Mouse (Mus musculus) CH12.LX (cell line): ENCODE data around the gene Yod1. TPM values are rescaled to one million over a fixed set of nuclear protein-coding genes. Genes with fewer than 3 reads are reported as not detected.

ENCODE experiments used
- DNase-seq: peaks from one replicate; pipeline ENCODE4 v3.0.0-alpha.2; 2013; ENCODE audit errors: extremely low read depth
- H3K27ac ChIP-seq: 2 replicates; pipeline ENCODE4 v1.5.1; 2012; ENCODE audit warnings: low read depth, mild to moderate bottlenecking, control low read depth, moderate library complexity; ENCODE audit not compliant: insufficient read depth
- H3K27me3 ChIP-seq: replicated peaks from 2 replicates; pipeline ENCODE3; 2012; ENCODE audit warnings: inconsistent platforms
- H3K36me3 ChIP-seq, 2 experiments: replicated peaks in 1 of 2; 2 replicates each; pipeline versions ENCODE3 to v1.6.1; 2012; ENCODE audit warnings: inconsistent platforms in 1 of 2, low read length in 1 of 2, mild to moderate bottlenecking in 1 of 2, mixed read lengths in 1 of 2, moderate library complexity in 1 of 2; ENCODE audit not compliant: control insufficient read depth in 1 of 2, insufficient read depth in 1 of 2
- H3K4me1 ChIP-seq, 2 experiments: 2 replicates each; pipeline ENCODE4 v1.6.1; 2012; ENCODE audit warnings: inconsistent platforms in 1 of 2, moderate library complexity in 1 of 2; ENCODE audit not compliant: insufficient read depth in 2 of 2, control insufficient read depth in 1 of 2
- H3K4me2 ChIP-seq: 2 replicates; pipeline ENCODE4 v1.6.1; 2012; ENCODE audit warnings: low read depth, mild to moderate bottlenecking, control low read depth; ENCODE audit not compliant: poor library complexity, insufficient read depth, severe bottlenecking
- H3K4me3 ChIP-seq, 3 experiments: fragments of 150-350 bp in 1 of 3; sonication (generic) in 1 of 3; replicated peaks in 1 of 3; 2 replicates each; pipeline versions ENCODE3 to v1.5.1; 2011 to 2012; ENCODE audit warnings: low read depth in 2 of 3, low read length in 2 of 3, mild to moderate bottlenecking in 2 of 3, moderate library complexity in 2 of 3, control low read depth in 1 of 3, improper control_type of control experiment in 1 of 3, inconsistent platforms in 1 of 3, mixed read lengths in 1 of 3; ENCODE audit not compliant: poor library complexity in 1 of 3
- H3K79me2 ChIP-seq: replicated peaks from 2 replicates; pipeline ENCODE4 v1.6.1; 2012; ENCODE audit warnings: mild to moderate bottlenecking, moderate library complexity; ENCODE audit not compliant: control insufficient read depth, poor library complexity, insufficient read depth, severe bottlenecking; ENCODE audit errors: extremely low read depth
- H3K9ac ChIP-seq: 2 replicates; pipeline ENCODE4 v1.6.1; 2012; ENCODE audit warnings: low read depth, mild to moderate bottlenecking, control low read depth, moderate library complexity; ENCODE audit not compliant: insufficient read depth
- H3K9me3 ChIP-seq: replicated peaks from 2 replicates; pipeline ENCODE3; 2012; ENCODE audit warnings: low read length, inconsistent platforms, mixed read lengths
- BHLHE40 ChIP-seq: IDR thresholded peaks from 2 replicates; pipeline ENCODE4 v1.6.1; 2011; ENCODE audit warnings: mild to moderate bottlenecking, low read depth, low read length, improper control_type of control experiment
- CHD1 ChIP-seq: IDR thresholded peaks from 2 replicates; pipeline ENCODE4 v1.6.1; 2012; ENCODE audit warnings: low read depth, low read length, improper control_type of control experiment, inconsistent platforms
- CTCF ChIP-seq, 2 experiments: IDR thresholded peaks in 1 of 2; conservative IDR thresholded peaks in 1 of 2; 2 replicates each; pipeline ENCODE4 v1.5.1; 2011 to 2012; ENCODE audit warnings: low read depth in 2 of 2, low read length in 2 of 2, improper control_type of control experiment in 1 of 2, inconsistent platforms in 1 of 2, mild to moderate bottlenecking in 1 of 2, moderate library complexity in 1 of 2
- E2F4 ChIP-seq: IDR thresholded peaks from 2 replicates; pipeline ENCODE4 v1.6.1; 2011; ENCODE audit warnings: low read depth, low read length, improper control_type of control experiment; ENCODE audit not compliant: insufficient replicate concordance
- EP300 ChIP-seq: IDR thresholded peaks from 2 replicates; pipeline ENCODE4 v1.6.1; 2011; ENCODE audit warnings: low read length, improper control_type of control experiment
- HCFC1 ChIP-seq: IDR thresholded peaks from 2 replicates; pipeline ENCODE4 v1.6.1; 2012; ENCODE audit warnings: low read depth, mild to moderate bottlenecking, inconsistent platforms, low read length, improper control_type of control experiment
- KAT2A ChIP-seq: IDR thresholded peaks from 2 replicates; pipeline ENCODE4 v1.6.1; 2012; ENCODE audit warnings: low read length, improper control_type of control experiment, inconsistent platforms; ENCODE audit not compliant: insufficient replicate concordance
- MAFK ChIP-seq: IDR thresholded peaks from 2 replicates; pipeline ENCODE4 v1.6.1; 2011; ENCODE audit warnings: low read length, improper control_type of control experiment; ENCODE audit not compliant: insufficient replicate concordance
- MAX ChIP-seq: IDR thresholded peaks from 2 replicates; pipeline ENCODE4 v1.6.1; 2011; ENCODE audit warnings: low read length, improper control_type of control experiment
- MAZ ChIP-seq: IDR thresholded peaks from 2 replicates; pipeline ENCODE4 v1.6.1; 2012; ENCODE audit warnings: low read depth, mild to moderate bottlenecking, inconsistent platforms, low read length, improper control_type of control experiment, moderate library complexity
- MXI1 ChIP-seq: IDR thresholded peaks from 2 replicates; pipeline ENCODE4 v1.6.1; 2011; ENCODE audit warnings: mild to moderate bottlenecking, low read depth, low read length, improper control_type of control experiment
- MYC ChIP-seq: IDR thresholded peaks from 2 replicates; pipeline ENCODE4 v1.6.1; 2011; ENCODE audit warnings: low read depth, mild to moderate bottlenecking, improper control_type of control experiment, low read length
- NELFE ChIP-seq: IDR thresholded peaks from 2 replicates; pipeline ENCODE4 v1.6.1; 2011; ENCODE audit warnings: low read depth, low read length, improper control_type of control experiment
- POLR2A ChIP-seq: IDR thresholded peaks from 2 replicates; pipeline ENCODE4 v1.6.1; 2011; ENCODE audit warnings: low read depth, mild to moderate bottlenecking, improper control_type of control experiment, low read length
- RAD21 ChIP-seq: IDR thresholded peaks from 2 replicates; pipeline ENCODE4 v1.6.1; 2011; ENCODE audit warnings: low read depth, mild to moderate bottlenecking, low read length, improper control_type of control experiment, moderate library complexity
- RCOR1 ChIP-seq: conservative IDR thresholded peaks from 2 replicates; pipeline ENCODE4 v1.6.1; 2012; ENCODE audit warnings: low read depth, mild to moderate bottlenecking, inconsistent platforms, low read length, improper control_type of control experiment
- SIN3A ChIP-seq: IDR thresholded peaks from 2 replicates; pipeline ENCODE4 v1.6.1; 2012; ENCODE audit warnings: low read length, improper control_type of control experiment, inconsistent platforms
- SMC3 ChIP-seq: IDR thresholded peaks from 2 replicates; pipeline ENCODE4 v1.6.1; 2011; ENCODE audit warnings: low read depth, low read length, improper control_type of control experiment
- TBP ChIP-seq: conservative IDR thresholded peaks from 2 replicates; pipeline ENCODE4 v1.6.1; 2011; ENCODE audit warnings: low read depth, low read length, improper control_type of control experiment
- USF1 ChIP-seq: IDR thresholded peaks from 2 replicates; pipeline ENCODE4 v1.6.1; 2014; ENCODE audit warnings: low read depth, mild to moderate bottlenecking, inconsistent platforms, low read length, improper control_type of control experiment
- ZC3H11A ChIP-seq: IDR thresholded peaks from 2 replicates; pipeline ENCODE4 v1.6.1; 2012; ENCODE audit warnings: low read depth, mild to moderate bottlenecking, inconsistent platforms, low read length, improper control_type of control experiment
- ZMIZ1 ChIP-seq: IDR thresholded peaks from 2 replicates; pipeline ENCODE4 v1.6.1; 2012; ENCODE audit warnings: low read depth, mild to moderate bottlenecking, inconsistent platforms, low read length, improper control_type of control experiment
- ZNF384 ChIP-seq: IDR thresholded peaks from 2 replicates; pipeline ENCODE4 v1.6.1; 2012; ENCODE audit warnings: low read depth, low read length, improper control_type of control experiment, inconsistent platforms
- dilution Hi-C: fragments of 300-500 bp; cut with MboI; formaldehyde crosslinking; loops from 2 replicates; pipeline ENCODE4 v1.14.3; 2020; ENCODE audit warnings: low sequenced_read_pairs; ENCODE audit not compliant: extremely low pct_unique_long_range_greater_than_20kb, extremely low pct_ligation_motif_present
- in situ Hi-C: fragments of 300-500 bp; cut with MboI; formaldehyde crosslinking; loops from 3 replicates; pipeline ENCODE4 v1.14.3; 2019; ENCODE audit warnings: low sequenced_read_pairs, low pct_ligation_motif_present, low pct_unique_long_range_greater_than_20kb, mixed read lengths
- polyA plus RNA-seq: library from polyadenylated mRNA; unstranded; fragments of >175 nt; gene quantifications from 2 replicates; pipeline ENCODE4 v1.2.1, GENCODE M21; 2012; ENCODE audit warnings: low read depth; ENCODE audit not compliant: insufficient read length
- total RNA-seq, 2 experiments: library from RNA; depleted of rRNA; stranded (reverse); fragments of 300-350 nt in 1 of 2; fragments of >200 nt in 1 of 2; gene quantifications; 2 replicates each; pipeline ENCODE4 v1.2.3; 2012 to 2014

The Yod1 gene
- total and polyA plus RNA-seq, 3 experiments: 3.6 to 5.4 (median 5.2) TPM

DNA sequence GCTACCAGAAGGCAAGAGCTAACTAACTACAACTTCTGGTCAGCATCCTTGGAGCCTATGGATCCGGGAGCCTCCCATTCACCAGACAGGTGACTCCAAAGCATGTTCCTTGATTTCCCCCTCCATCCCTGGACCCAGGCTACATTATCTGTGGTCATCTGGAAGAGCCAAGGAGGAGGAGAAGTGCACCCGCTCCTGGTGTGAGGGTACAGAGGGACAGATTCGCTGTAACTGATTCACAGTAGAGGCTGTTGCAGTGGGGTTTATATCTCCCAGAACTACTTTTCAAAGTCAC lies 962 bp upstream of the Yod1 start:
- H3K36me3 ChIP-seq: peaks cover 0 to 14% of the 10 kb centered on the region in 2 experiments
- H3K4me3 ChIP-seq: peak overlapping the region; percentile 92 to 98 (median 93)
- peak overlapping the region; percentile 89 for H3K9ac ChIP-seq
- no peak for DNase-seq
- dilution Hi-C loops: no loop called here
- H3K4me1 ChIP-seq: peaks cover 6 to 44% of the 10 kb centered on the region in 2 experiments
- no peak for TF ChIP-seq POLR2A
- TF ChIP-seq ZMIZ1: no peak
- TF ChIP-seq SIN3A: no peak
- no peaks in the 10 kb centered on the region for H3K9me3 ChIP-seq
- H3K4me2 ChIP-seq: peak overlapping the region; percentile 49
- H3K79me2 ChIP-seq: peaks cover 15% of the 10 kb centered on the region
- in situ Hi-C loops: loop anchor here (10.0 kb wide), 2 partner anchors 269 to 339 kb away; no protein-coding TSS in a partner anchor
- peak overlapping the region; percentile 16; the same call in 1 of the 2 replicates for H3K27ac ChIP-seq
- H3K27me3 ChIP-seq: no peaks in the 10 kb centered on the region

DNA sequence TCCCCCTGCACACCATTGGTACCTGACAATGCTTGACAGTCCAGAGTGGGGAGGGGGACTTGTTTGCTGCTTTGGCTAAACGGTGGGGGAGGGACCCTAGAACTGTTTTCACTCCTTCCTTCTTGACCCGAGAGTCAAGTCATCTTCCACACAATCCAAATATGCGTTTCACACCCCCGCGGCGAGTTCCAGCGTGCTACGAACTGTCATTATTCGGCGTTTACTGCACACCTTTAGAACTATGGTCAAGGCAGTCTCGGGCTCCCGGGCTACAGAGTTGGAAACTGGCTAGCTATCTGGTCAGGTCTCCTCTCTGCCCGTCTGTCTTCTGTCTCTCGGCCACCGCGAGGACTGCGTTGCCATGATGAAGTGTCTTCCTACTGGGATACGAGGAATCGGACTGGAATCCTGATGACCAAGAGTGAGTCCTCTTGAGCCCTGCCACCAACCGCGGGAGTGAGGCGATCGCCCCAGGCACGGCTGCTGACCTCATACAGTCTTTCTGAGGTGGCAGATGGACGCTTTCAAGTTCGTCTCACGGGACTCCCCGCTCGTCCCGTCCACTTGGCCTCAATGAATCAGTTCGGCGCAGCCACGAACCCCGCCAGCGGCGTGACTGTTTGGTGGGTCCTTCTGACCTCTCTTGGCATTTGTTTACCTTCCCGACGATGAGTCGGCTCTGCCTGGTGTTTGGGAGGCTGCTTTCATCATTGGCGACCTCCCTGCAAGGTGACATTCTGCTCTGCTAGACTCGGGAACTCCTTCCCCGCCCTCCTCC lies 425 bp upstream of the Yod1 start:
- peaks cover 15% of the 10 kb centered on the region for H3K79me2 ChIP-seq
- DNase-seq: peak; percentile 28
- H3K27ac ChIP-seq: peak overlapping the region; percentile 3; the same call in 1 of the 2 replicates
- H3K4me1 ChIP-seq: peaks cover 6 to 44% of the 10 kb centered on the region in 2 experiments
- H3K9ac ChIP-seq: peak overlapping the region; percentile 89
- no peak for TF ChIP-seq ZC3H11A
- peak; percentile 36; the same call in 1 of the 2 replicates for TF ChIP-seq BHLHE40
- no peak for TF ChIP-seq RAD21
- TF ChIP-seq KAT2A: no peak
- no peak for TF ChIP-seq RCOR1
- TF ChIP-seq CTCF (conservative IDR thresholded peaks at IDR 0.05 in 1 of 2, IDR thresholded peaks at IDR 0.05 in 1 of 2; ENCODE audit: low read depth in 2 of 2, low read length in 2 of 2): no peak
- peak; percentile 5; the same call in 1 of the 2 replicates for TF ChIP-seq MXI1
- no peak for TF ChIP-seq HCFC1
- no peaks in the 10 kb centered on the region for H3K27me3 ChIP-seq
- peak overlapping the region; percentile 92 to 98 (median 93) for H3K4me3 ChIP-seq
- dilution Hi-C loops: no loop called here
- peaks cover 0 to 13% of the 10 kb centered on the region in 2 experiments for H3K36me3 ChIP-seq
- in situ Hi-C loops: loop anchor here (10.0 kb wide), 2 partner anchors 268 to 338 kb away; no protein-coding TSS in a partner anchor
- H3K9me3 ChIP-seq: no peaks in the 10 kb centered on the region
- H3K4me2 ChIP-seq: peak overlapping the region; percentile 49

DNA sequence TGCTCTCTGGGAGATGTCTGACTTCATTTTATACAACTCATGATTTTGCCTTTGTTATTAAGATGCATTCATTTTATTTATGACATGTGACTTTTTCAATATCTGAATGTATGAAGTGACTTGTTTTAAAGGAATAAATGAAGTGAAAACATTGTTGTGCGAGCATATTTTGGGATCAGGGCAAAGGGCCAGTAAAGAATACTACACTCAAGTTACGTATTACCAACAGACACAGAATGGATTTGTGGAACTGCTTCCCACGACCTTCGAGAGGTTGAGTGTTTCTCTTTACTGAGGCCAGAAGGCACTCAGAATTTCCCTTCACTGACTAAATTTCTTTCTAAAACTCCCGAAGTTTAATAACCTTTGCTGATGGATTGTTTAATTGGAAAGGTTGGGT lies 7.1 kb downstream of the Yod1 start:
- no peak for DNase-seq
- in situ Hi-C loops: no loop called here
- Histone ChIP-seq H3K36me3 (peaks cover 0 to 20% of the 10 kb centered on the region in 2 experiments), H3K79me2 (peaks cover 3% of the 10 kb centered on the region; the same call in 1 of the 2 replicates), H3K9ac (no peak overlapping the region), H3K27ac (no peak overlapping the region), H3K9me3 (no peaks in the 10 kb centered on the region), H3K4me1 (peaks cover under 1 to 13% of the 10 kb centered on the region in 2 experiments; a peak in 3 of 4 replicates), H3K4me2 (no peak overlapping the region), H3K27me3 (no peaks in the 10 kb centered on the region), H3K4me3 (no peak overlapping the region)
- dilution Hi-C loops: no loop called here
- TF ChIP-seq SMC3 (no peak), MAFK (no peak), MAZ (no peak), E2F4 (no peak), ZMIZ1 (no peak), CHD1 (no peak), MAX (no peak), USF1 (no peak), ZNF384 (no peak), TBP (no peak), MXI1 (no peak), EP300 (no peak), CTCF (conservative IDR thresholded peaks at IDR 0.05 in 1 of 2, IDR thresholded peaks at IDR 0.05 in 1 of 2; ENCODE audit: low read depth in 2 of 2, low read length in 2 of 2) (no peak), MYC (no peak), RAD21 (no peak), NELFE (no peak)
